Mouse (Mus musculus): Measurements from ENCODE around the gene Mad2l1bp. TPM values are rescaled to one million over a fixed set of nuclear protein-coding genes. Genes with fewer than 3 reads are reported as not detected.

Mad2l1bp gene
- polyA plus RNA-seq (2015; fragmentation: Nextera tagmentation; extraction: Ambion mirVana): 31.8 and 35.1 TPM in 2 replicates

GRCm38 (mm10) chr17:46152847-46153782 lies at the start of gene Mad2l1bp:
Gene Mad2l1bp (minus strand): TSS chr17:46153553.
- no peaks in the 10 kb centered on the region for H3K27me3 ChIP-seq
- H3K4me2 ChIP-seq (replicated peaks): peak within 1 kb of the TSS; percentile 76
- peaks cover 17% of the 10 kb centered on the region for H3K36me3 ChIP-seq
- peak within 1 kb of the TSS; percentile 59 for H3K4me3 ChIP-seq (replicated peaks)
- 4% methylated on average over 33 of the region's 33 CpGs for WGBS
- peak within 1 kb of the TSS; percentile 77 for H3K27ac ChIP-seq (replicated peaks)
- H3K4me1 ChIP-seq: peaks cover 7% of the 10 kb centered on the region
- H3K9me3 ChIP-seq (replicated peaks): no peaks in the 10 kb centered on the region
- peak within 1 kb of the TSS; percentile 50 for H3K9ac ChIP-seq
- ATAC-seq (ENCODE audit: insufficient number of reproducible peaks, low FRiP score, low TSS enrichment, low read depth): peak; percentile 87

DNA sequence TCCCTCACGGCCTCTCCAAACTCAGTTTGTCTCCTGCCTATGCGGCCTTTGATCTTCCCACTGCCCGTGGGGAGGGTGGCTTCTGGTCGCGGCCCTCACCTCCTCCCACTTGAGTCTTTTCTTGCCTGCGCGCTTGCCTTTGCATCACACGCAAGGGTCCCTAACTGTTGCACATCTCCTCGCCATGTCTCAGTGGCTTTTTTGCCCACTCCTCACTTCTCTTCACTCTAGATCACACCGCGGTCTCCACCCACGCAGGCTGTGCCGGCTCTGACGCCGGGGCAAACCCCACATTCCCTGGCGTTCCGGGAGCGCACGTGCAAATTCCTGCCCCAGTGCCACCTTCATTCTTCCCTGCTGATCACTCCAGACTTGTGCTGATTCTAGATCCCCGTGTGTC lies 49.7 kb upstream of the Mad2l1bp start:
- Histone ChIP-seq H3K4me3 (replicated peaks) (peak overlapping the region; percentile 99), H3K9ac (peak overlapping the region; percentile 71), H3K4me1 (peaks cover 25% of the 10 kb centered on the region), H3K36me3 (peaks cover 47% of the 10 kb centered on the region), H3K27me3 (no peaks in the 10 kb centered on the region), H3K4me2 (replicated peaks) (peak overlapping the region; percentile 76), H3K27ac (replicated peaks) (peak overlapping the region; percentile 84), H3K9me3 (replicated peaks) (no peaks in the 10 kb centered on the region)
- WGBS: under 1% methylated on average over 20 of the region's 20 CpGs
- peak; percentile 13; the same call in 1 of the 2 replicates for ATAC-seq (ENCODE audit: insufficient number of reproducible peaks, low FRiP score, low TSS enrichment, low read depth)

DNA sequence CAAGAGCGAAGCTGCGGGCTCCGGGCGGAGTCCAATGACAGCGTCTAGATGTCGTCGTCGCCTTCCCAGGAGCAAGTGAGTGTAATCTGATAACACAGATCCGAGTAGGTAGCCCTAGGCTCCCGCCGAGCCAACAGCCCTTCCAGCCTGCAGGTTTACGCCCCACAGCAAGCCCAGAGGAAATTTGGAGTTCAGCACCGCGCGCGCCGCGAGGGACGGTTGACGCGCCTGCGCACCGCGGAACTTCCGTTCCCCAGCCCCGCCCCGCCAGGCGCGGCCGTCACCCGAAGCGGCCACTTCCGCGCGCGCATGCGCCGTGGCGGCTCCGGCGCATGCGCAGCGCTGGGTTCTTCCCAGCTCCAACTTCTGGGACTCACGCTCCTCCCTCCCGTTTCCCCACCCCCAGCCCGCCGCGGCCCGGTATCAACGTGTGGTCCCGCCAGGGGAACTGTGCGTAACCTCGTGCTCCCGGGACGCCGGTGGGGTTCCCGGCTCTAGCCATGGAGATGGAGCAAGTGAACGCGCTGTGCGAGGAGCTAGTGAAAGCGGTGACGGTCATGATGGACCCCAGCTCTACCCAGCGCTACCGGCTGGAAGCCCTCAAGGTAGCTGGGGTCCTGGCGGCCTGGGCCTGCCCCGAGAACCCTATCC lies 49.2 kb upstream of the Mad2l1bp start, which contains the start of the genes Polh and Xpo5:
Polh (minus strand) TSS at position 225 of the 651 bp plus-strand sequence.
Xpo5 (plus strand) TSS at position 362 of the 651 bp plus-strand sequence.
- H3K4me2 ChIP-seq (replicated peaks): peak within 1 kb of the TSS; percentile 76
- H3K9me3 ChIP-seq (replicated peaks): no peaks in the 10 kb centered on the region
- peak; percentile 90 for ATAC-seq (ENCODE audit: insufficient number of reproducible peaks, low FRiP score, low TSS enrichment, low read depth)
- WGBS: under 1% methylated on average over 66 of the region's 66 CpGs
- H3K27ac ChIP-seq (replicated peaks): peak within 1 kb of the TSS; percentile 84
- no peaks in the 10 kb centered on the region for H3K27me3 ChIP-seq
- peak within 1 kb of the TSS; percentile 78 for H3K9ac ChIP-seq
- peaks cover 25% of the 10 kb centered on the region for H3K4me1 ChIP-seq
- peaks cover 47% of the 10 kb centered on the region for H3K36me3 ChIP-seq
- H3K4me3 ChIP-seq (replicated peaks): peak within 1 kb of the TSS; percentile 99

- Histone ChIP-seq H3K9me3 (replicated peaks) (no peaks in the 10 kb centered on the region), H3K4me1 (peaks cover 25% of the 10 kb centered on the region), H3K4me2 (replicated peaks) (peak overlapping the region; percentile 76), H3K27me3 (no peaks in the 10 kb centered on the region), H3K9ac (no peak overlapping the region), H3K4me3 (replicated peaks) (peak overlapping the region; percentile 99), H3K36me3 (peaks cover 47% of the 10 kb centered on the region), H3K27ac (replicated peaks) (no peak overlapping the region)
- ATAC-seq (ENCODE audit: insufficient number of reproducible peaks, low FRiP score, low TSS enrichment, low read depth): no peak
- WGBS: 53% methylated on average over 6 of the region's 6 CpGs
Measured at GRCm38 (mm10) chr17:46201151-46201550, 47.8 kb upstream of the Mad2l1bp start.

- Histone ChIP-seq H3K4me2 (replicated peaks) (no peak overlapping the region), H3K4me3 (replicated peaks) (no peak overlapping the region), H3K27ac (replicated peaks) (no peak overlapping the region), H3K9ac (no peak overlapping the region), H3K36me3 (peaks cover 81% of the 10 kb centered on the region), H3K4me1 (no peaks in the 10 kb centered on the region), H3K9me3 (replicated peaks) (no peaks in the 10 kb centered on the region), H3K27me3 (no peaks in the 10 kb centered on the region)
- 95% methylated on average over 2 of the region's 2 CpGs for WGBS
- no peak for ATAC-seq (ENCODE audit: insufficient number of reproducible peaks, low FRiP score, low TSS enrichment, low read depth)
Measured at GRCm38 (mm10) chr17:46188829-46189228, 35.5 kb upstream of the Mad2l1bp start.

GRCm38 (mm10) chr17:46182273-46182672 lies 28.9 kb upstream of the Mad2l1bp start:
- Histone ChIP-seq H3K36me3 (peaks cover 94% of the 10 kb centered on the region), H3K9me3 (replicated peaks) (no peaks in the 10 kb centered on the region), H3K4me1 (no peaks in the 10 kb centered on the region), H3K27ac (replicated peaks) (no peak overlapping the region), H3K4me3 (replicated peaks) (no peak overlapping the region), H3K4me2 (replicated peaks) (no peak overlapping the region), H3K9ac (no peak overlapping the region), H3K27me3 (no peaks in the 10 kb centered on the region)
- no peak for ATAC-seq (ENCODE audit: insufficient number of reproducible peaks, low FRiP score, low TSS enrichment, low read depth)
- WGBS: 86% methylated on average over 4 of the region's 4 CpGs

GRCm38 (mm10) chr17:46170538-46170937 lies 17.2 kb upstream of the Mad2l1bp start:
- Histone ChIP-seq H3K4me3 (replicated peaks) (no peak overlapping the region), H3K9ac (no peak overlapping the region), H3K4me1 (peaks cover 6% of the 10 kb centered on the region; the same call in 1 of the 2 replicates), H3K4me2 (replicated peaks) (no peak overlapping the region), H3K27me3 (no peaks in the 10 kb centered on the region), H3K27ac (replicated peaks) (no peak overlapping the region), H3K36me3 (peaks cover 83% of the 10 kb centered on the region), H3K9me3 (replicated peaks) (no peaks in the 10 kb centered on the region)
- WGBS: 73% methylated on average over 3 of the region's 3 CpGs
- no peak for ATAC-seq (ENCODE audit: insufficient number of reproducible peaks, low FRiP score, low TSS enrichment, low read depth)

- H3K4me1 ChIP-seq: peaks cover 6% of the 10 kb centered on the region; the same call in 1 of the 2 replicates
- no peak overlapping the region for H3K4me2 ChIP-seq (replicated peaks)
- H3K36me3 ChIP-seq: peaks cover 92% of the 10 kb centered on the region
- no peak overlapping the region for H3K27ac ChIP-seq (replicated peaks)
- 80% methylated on average over 5 of the region's 5 CpGs for WGBS
- H3K27me3 ChIP-seq: no peaks in the 10 kb centered on the region
- no peaks in the 10 kb centered on the region for H3K9me3 ChIP-seq (replicated peaks)
- no peak for ATAC-seq (ENCODE audit: insufficient number of reproducible peaks, low FRiP score, low TSS enrichment, low read depth)
- H3K9ac ChIP-seq: no peak overlapping the region
- no peak overlapping the region for H3K4me3 ChIP-seq (replicated peaks)
Measured at GRCm38 (mm10) chr17:46168768-46169167, 15.4 kb upstream of the Mad2l1bp start.

DNA sequence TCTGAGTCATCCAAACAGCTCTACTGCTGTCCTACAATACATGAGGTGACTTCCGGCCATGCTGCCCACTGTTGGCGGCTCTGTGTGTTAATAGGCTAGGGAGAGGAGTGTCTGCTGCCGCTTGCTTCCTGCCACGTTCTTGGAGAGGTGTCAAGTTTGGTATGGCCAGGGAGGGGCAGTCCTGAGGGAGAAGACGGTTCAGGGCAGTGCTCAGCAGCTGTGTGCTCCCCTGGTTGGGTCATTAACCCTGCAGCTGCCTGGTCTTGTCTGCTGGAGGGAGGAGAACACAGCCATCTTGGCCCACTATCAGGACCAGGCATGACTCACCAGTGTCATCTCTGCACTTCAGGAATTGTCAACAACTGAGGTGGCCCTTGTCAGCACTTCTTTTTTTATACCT lies 15.0 kb upstream of the Mad2l1bp start:
- no peak overlapping the region for H3K9ac ChIP-seq
- H3K27me3 ChIP-seq: no peaks in the 10 kb centered on the region
- no peak for ATAC-seq (ENCODE audit: insufficient number of reproducible peaks, low FRiP score, low TSS enrichment, low read depth)
- peaks cover 92% of the 10 kb centered on the region for H3K36me3 ChIP-seq
- no peak overlapping the region for H3K4me3 ChIP-seq (replicated peaks)
- H3K4me1 ChIP-seq: peaks cover 6% of the 10 kb centered on the region; the same call in 1 of the 2 replicates
- no peak overlapping the region for H3K27ac ChIP-seq (replicated peaks)
- H3K9me3 ChIP-seq (replicated peaks): no peaks in the 10 kb centered on the region
- 48% methylated on average over 5 of the region's 5 CpGs for WGBS
- H3K4me2 ChIP-seq (replicated peaks): no peak overlapping the region

GRCm38 (mm10) chr17:46167014-46167413 lies 13.7 kb upstream of the Mad2l1bp start:
- Histone ChIP-seq H3K36me3 (peaks cover 79% of the 10 kb centered on the region), H3K27ac (replicated peaks) (no peak overlapping the region), H3K4me2 (replicated peaks) (no peak overlapping the region), H3K9ac (no peak overlapping the region), H3K9me3 (replicated peaks) (no peaks in the 10 kb centered on the region), H3K4me1 (peaks cover 18% of the 10 kb centered on the region), H3K27me3 (no peaks in the 10 kb centered on the region), H3K4me3 (replicated peaks) (no peak overlapping the region)
- 86% methylated on average over 11 of the region's 11 CpGs for WGBS
- ATAC-seq (ENCODE audit: insufficient number of reproducible peaks, low FRiP score, low TSS enrichment, low read depth): no peak

DNA sequence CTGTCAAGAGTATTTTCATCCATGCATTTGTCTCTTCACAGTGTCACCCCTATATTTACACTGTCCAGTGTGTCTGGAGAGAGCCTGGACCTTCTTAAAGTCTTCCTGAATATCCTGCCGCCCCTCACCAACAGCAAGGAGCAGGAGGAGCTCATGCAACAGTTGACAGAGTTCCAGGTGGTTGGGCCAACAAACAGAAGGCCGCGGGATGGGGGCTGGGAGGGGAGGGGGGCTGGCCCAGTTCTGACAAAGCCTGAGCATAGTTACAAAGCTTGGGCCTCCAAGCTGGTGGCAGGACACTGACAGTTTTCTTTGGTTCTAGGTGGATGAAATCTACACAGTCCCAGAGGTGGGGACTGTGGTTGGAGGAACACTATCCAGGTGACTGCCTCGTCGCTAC lies 12.9 kb upstream of the Mad2l1bp start:
- H3K4me2 ChIP-seq (replicated peaks): no peak overlapping the region
- no peaks in the 10 kb centered on the region for H3K9me3 ChIP-seq (replicated peaks)
- H3K4me3 ChIP-seq (replicated peaks): no peak overlapping the region
- WGBS: 78% methylated on average over 5 of the region's 5 CpGs
- H3K4me1 ChIP-seq: peaks cover 24% of the 10 kb centered on the region
- peaks cover 74% of the 10 kb centered on the region for H3K36me3 ChIP-seq
- ATAC-seq (ENCODE audit: insufficient number of reproducible peaks, low FRiP score, low TSS enrichment, low read depth): no peak
- no peak overlapping the region for H3K27ac ChIP-seq (replicated peaks)
- no peaks in the 10 kb centered on the region for H3K27me3 ChIP-seq
- H3K9ac ChIP-seq: no peak overlapping the region

Measured in embryonic facial prominence, embryonic 15.5 days (tissue).